Mouse (Mus musculus): ENCODE data around the gene Atg14.
"Not testable (repeated sequence)": the region's sequence is repeated elsewhere in the genome, so short reads cannot be mapped to it uniquely, and the experiment has no call there.

The Atg14 gene

GRCm38 (mm10) chr14:47570549-47570948 lies at the start of gene Atg14:
TSS of gene Atg14 (minus strand) at chr14:47570649.
- not testable (repeated sequence) for DNase-seq (ENCODE audit: low read depth, low spot score)

GRCm38 (mm10) chr14:47618891-47619290 lies 48.4 kb upstream of the Atg14 start:
- no peak for DNase-seq (ENCODE audit: low read depth, low spot score)

- no peak for DNase-seq (ENCODE audit: low read depth, low spot score)
These were observed 42.8 kb upstream of the Atg14 start for GRCm38 (mm10) chr14:47613254-47613653.

- peak; percentile 73 for DNase-seq (ENCODE audit: low read depth, low spot score)
These were observed 27.5 kb upstream of the Atg14 start for GRCm38 (mm10) chr14:47597942-47598388.

DNA sequence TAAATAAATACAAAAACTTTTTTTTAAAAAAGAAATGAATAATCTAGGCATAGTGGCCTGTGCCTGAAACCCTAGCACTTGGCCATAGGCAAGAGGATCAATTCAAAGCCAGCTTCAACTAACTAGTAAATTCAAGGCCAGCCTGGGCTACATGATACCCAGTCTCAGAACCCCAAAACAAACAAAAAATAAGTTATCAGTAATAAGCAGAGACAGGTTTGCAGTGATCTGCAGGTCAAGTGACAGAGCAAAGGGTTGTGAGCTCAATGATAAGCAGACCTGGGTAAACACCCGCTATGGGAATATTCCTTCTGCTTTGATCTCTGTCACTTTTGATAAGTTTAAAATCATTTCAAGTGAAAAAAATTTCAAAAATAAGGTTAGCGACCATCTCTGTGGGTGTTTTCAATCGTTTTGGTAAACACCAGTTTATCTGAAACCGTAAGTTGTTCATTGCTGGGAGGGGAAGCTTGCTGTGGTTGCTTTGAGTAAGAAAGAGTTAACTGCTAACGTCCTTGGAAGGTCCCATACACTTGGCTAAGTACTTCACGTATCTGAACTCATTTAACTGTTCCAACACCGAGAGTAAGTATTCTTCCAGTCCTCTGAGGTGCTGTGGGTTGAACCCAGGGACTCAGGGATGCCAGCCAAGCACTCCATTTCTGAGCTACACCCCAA lies 24.1 kb upstream of the Atg14 start:
- DNase-seq (ENCODE audit: low read depth, low spot score) = no peak

DNA sequence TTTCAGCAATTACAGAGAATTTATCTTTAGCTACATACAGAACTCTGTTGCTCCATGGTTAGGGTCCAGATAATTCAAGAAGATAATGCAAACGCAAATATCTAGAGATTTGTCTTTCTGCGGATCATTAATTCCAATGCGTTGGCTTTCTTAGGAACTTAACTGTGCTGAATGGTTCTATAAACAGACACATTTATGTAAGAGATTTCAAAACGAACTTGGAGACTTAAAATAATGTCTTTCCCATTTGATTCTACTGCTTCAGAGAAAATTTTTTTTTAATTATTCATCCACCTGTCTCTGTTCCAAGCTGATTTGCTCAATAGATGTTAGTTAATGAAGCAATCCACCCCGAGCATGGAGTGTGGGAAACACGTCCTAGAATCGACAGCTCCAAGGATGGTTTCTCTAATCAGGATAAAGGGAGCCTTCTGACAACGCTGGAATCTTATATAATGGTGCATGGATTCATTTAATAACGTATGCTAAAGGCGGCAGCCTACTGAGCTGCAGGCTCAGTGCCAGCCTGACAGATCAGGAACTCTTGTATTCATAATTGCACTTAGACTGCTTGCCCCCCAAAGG lies 20.0 kb upstream of the Atg14 start:
- DNase-seq (ENCODE audit: low read depth, low spot score) = no peak

DNA sequence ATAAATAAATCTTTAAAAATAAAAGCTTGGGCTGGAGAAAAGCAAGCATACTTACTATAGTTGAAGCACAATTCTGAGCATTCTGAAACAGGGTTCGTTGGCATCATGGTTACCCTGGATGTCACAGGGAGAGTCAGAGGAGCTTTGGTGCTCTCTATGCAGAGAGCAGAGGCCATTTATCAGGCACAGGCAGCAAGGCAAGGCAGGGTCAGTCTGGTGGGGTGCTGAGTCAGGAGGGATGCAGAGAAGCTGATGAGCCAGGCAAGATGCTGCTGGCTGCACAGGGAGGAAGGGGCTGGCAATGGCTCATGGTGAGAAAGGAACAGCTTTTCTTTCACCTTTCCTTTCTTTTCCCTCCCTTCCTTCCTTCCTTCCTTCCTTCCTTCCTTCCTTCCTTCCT lies 19.0 kb upstream of the Atg14 start:
- DNase-seq (ENCODE audit: low read depth, low spot score) = no peak

DNA sequence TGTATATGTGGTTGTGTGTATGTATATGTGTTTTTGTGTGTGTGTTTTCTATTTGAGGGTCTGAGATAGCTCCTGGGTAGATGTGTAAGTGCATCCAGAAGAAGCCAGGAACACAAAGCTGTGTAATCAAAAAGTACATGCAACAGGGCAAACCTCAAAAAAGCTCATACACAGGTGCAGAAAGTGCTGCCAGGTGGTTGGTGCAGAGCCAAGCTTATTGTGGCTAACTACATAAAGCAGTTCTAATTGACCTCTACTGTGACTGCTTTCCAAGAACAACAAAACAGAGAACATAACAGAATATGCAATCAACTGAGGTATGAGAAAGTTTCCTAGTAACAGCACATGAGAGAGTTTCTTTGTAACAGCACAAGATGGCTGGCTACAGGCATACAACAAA lies 13.9 kb upstream of the Atg14 start:
- no peak for DNase-seq (ENCODE audit: low read depth, low spot score)

DNA sequence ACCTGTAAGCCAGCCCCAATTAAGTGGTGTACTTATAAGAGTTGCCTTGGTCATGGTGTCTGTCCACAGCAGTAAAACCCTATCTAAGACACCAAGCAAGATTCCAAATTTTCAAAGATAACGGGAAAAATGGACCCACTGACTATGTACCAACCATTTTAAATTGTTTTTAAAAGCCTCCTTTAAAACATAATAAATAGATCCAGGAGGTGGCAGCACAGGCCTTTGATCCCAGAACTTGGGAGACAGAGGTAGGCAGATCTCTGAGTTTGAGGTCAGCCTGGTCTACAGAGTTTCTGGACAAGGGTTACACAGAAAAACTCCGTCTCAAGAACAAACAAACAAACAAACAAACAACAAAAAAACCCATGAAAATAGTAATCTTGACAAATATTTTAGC lies 11.2 kb upstream of the Atg14 start:
- DNase-seq (ENCODE audit: low read depth, low spot score) = no peak

GRCm38 (mm10) chr14:47581280-47581679 lies 10.8 kb upstream of the Atg14 start:
- DNase-seq (ENCODE audit: low read depth, low spot score) = no peak

- DNase-seq (ENCODE audit: low read depth, low spot score) = no peak
These were observed 7.6 kb upstream of the Atg14 start for GRCm38 (mm10) chr14:47578086-47578485.

DNA sequence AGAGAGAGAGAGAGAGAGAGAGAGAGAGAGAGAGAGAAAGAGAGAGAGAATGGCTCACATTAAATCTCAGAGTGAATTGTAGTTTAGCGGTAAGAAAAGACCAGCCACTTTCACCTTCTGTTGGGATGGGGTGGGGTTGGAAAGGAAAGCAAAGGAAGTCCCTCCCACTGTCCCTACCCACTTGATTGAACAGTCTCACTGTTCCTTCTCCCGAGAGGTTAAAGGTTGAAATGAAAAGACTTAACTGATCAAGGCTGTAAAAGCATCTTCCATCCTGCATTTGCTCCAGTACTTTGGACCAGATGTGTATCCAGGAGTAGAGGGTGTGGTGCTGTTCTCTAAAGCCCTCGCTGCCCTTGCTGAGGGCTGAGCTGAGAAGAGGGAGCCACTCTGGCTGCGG lies 6.2 kb upstream of the Atg14 start:
- DNase-seq (ENCODE audit: low read depth, low spot score) = no peak

DNA sequence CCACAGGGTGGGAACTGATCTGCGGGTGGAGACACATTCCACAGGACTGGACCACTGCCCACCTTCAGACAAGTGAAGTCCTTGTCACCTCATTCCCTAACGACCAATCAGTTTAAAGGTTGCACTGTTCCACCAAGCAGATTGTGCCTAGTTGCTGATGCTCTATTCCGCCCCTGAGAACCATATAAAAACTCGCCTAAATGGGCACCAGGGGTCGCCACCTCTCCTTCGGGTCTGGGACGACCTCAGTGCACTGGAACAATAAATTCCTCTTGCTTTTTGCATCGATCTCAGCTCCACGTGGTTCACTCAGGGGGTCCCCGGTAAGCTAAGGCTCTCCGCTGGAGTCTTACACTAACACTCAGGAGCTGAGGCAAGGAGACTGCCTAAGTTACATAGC lies 4.3 kb upstream of the Atg14 start:
- no peak for DNase-seq (ENCODE audit: low read depth, low spot score)

DNA sequence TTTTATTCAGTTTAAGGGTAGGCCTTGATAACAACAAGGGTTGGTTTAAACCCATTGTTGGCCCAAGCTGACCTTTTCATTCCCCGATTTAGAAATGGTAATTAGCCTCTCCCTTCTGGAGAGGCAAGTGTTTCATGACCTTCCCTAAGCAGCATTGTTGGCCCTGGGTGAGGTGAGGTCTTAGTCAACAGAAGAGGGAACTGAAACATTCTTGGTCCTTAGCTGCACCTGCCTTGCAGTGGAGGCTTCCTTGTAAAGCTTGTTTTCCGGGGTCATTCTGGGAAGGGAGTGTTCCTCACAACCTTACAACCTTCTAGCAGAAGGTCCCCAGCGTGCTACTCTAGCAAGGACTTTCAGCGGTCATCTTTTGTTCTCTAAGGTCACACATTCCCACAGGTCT lies 2.3 kb upstream of the Atg14 start:
- DNase-seq (ENCODE audit: low read depth, low spot score) = no peak

DNA sequence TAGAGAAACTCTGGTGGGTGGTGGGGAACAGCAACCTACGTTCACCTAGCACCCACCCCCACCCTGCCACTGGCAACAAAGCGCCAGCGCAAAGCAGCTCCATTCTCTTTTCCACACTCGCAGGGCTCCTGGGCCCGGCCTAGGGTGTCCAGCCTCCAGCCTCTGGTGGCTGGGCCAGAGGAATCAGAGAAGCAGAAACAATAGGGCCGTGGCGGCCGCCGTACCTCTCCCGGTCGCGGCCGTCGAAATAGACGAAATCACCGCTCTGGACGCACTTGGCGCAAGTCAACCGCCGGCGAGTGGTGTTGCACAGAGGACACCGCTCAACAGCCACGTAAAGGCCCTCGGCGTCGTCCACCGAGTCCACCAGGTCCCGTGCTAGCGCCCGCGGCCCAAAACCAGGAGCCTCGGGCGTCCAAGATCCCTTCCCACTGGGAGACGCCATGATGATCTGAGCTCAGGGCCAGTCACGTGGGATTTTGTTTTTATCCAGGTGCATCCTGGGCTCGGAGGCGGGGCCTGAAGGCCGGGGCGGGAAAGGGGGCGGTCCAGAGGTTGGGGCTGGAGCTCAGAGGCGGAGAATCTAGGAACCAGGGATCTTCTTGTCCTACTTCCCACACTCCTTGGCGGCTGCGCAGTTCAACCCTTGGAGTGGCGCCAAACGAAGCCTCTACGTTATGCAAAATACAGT lies 2.3 kb downstream of the Atg14 start:
- DNase-seq (ENCODE audit: low read depth, low spot score) = peak; percentile 83

DNA sequence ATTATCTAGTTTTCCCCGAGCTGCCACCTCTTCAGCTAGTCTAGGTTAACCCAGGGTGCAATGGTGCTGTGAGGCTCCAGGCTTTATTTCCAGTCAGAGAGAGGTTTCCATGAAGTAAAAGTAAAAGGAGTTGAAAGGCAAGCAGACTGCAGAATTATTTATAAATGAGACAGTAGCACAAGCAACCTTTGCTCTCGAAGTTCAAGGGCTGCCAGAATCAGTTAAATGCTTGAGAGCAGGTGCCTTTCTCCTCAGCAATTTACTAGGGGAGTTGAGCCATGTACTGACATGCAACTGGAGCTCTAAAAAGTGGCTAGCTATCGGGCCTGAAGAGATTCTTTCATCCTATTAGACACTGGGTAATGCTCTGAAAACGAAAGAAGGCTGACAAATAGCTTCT lies 7.3 kb downstream of the Atg14 start:
- no peak for DNase-seq (ENCODE audit: low read depth, low spot score)

DNA sequence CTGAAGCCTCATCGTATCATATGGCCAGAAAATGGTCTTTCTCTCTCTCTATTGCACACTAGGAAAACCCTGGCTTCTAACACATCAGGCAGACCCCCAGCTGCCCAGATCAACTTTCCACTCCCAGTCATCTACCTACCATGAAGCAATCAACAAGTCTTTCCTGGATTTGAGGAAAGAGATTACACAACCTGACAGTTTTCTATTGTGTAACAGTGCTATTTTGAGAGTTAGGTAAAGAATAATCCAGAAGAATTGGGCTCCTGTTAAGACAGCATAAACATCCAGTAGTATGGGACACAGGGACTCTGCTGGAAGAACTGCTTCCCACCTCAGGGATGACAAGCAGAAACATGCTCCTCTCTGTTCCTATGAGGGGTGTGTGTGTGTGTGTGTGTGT lies 7.9 kb downstream of the Atg14 start:
- DNase-seq (ENCODE audit: low read depth, low spot score) = no peak

DNA sequence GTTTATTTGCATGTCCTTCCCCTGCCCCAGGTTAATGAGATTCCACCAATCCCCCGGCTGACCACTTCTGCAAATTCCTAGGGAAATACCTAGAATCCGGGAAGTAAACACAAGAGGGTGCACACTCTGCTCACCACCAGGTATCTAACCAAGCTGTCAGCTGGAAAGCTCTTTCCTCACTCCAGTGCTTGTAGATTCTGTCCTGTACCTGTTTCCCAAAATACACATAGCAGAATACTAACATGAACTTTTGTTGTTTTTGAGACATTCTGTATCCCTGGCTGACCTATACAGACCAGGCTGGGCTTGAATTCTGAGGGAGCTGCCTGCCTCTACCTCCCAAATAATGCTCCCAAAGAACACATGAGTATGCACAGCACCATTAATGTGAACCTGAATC lies 9.7 kb downstream of the Atg14 start:
- DNase-seq (ENCODE audit: low read depth, low spot score) = no peak

- DNase-seq (ENCODE audit: low read depth, low spot score) = no peak
These were observed 15.2 kb downstream of the Atg14 start for GRCm38 (mm10) chr14:47555225-47555624.

DNA sequence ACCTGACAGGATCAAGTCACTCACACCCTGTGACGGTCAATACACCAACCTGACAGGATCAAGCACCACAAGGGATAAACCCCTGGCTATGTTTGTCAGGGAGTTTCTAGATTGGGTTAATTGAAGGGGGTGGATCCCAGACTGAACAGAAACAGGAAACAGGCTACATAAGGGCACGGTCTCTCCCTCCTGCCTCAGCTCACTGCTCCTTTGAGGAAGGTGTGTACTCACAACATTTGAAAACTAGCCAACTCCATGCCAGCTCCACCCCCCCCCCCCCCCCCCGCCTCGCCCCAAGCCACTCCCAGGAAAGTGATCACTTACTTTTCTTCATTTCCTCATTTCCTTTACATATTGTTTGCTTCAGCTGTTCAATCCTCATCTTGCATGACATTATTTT lies 16.2 kb downstream of the Atg14 start:
- no peak for DNase-seq (ENCODE audit: low read depth, low spot score)

DNA sequence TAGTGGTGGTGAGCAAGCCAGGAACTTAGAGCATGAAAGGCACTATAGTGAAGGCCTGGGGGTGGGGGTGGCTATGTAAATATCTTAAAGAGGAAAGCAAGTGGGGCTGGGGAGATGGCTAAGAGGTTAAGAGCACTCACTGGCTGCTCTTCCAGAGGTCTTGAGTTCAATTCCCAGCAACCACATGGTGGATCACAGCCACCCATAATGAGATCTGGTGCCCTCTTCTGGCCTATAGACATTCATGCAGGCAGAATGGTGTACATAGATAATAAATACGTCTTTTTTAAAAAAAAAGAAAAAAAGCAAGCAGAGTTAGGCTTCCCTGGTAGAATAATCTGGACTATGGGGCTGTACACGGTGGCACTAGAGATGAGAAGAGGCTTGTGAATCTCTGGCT lies 17.1 kb downstream of the Atg14 start:
- no peak for DNase-seq (ENCODE audit: low read depth, low spot score)

DNA sequence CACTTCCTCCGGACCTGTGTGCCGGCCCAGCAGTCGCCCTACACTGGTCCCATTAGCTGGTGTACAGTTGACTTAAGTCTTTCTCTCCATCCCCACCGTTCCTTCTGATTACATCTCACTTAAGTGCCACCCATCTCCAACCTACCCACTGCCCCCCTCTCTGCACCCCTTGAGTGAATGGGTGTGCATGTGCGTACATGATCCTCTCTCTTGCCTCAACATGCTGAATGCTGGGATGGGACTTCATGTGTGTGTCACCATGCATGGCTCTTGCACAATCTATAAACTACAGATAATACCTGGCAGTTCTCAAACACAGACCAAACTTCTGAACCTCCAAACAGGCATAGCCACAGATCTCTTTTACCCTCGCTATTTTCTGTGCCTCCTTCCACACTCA lies 18.8 kb downstream of the Atg14 start:
- no peak for DNase-seq (ENCODE audit: low read depth, low spot score)

DNA sequence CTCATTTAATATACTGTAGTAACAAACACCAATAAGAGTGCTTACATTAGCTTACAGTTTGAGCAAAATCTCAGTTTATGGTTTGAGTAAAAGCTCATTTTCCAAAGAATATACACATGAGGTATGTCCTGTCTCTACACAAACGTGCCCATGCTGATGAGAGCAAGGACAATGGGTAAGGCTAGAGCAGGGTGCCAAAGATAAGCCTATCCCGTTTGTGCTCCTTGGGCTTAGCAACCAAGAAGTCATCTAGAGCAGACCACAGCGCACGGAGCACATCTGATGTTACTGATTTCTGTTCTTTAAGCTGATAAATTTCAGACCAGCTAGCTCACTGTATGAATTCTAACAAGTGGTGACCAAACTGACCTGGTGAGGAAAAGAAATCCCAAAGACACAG lies 25.6 kb downstream of the Atg14 start:
- no peak for DNase-seq (ENCODE audit: low read depth, low spot score)

Measured in CD4-positive helper T cell, adult 2 months (primary cell).